Mouse (Mus musculus): ENCODE results near the gene Acsbg1. TPM values are rescaled to one million over a fixed set of nuclear protein-coding genes. Genes with fewer than 3 reads are reported as not detected.
A peak's percentile ranks its signal among the peaks of the same experiment; 100 is the strongest.

Gene Acsbg1
- total and polyA plus RNA-seq, 2 experiments: under 0.01 to 0.12 TPM

GRCm38 (mm10) chr9:54683814-54684605 is 22.3 kb upstream of the Acsbg1 start:
- TF ChIP-seq CTCF (IDR thresholded peaks at IDR 0.05; ENCODE audit: low read depth, low read length) (no peak), POLR2A (IDR thresholded peaks at IDR 0.05; ENCODE audit: extremely low read depth, insufficient read depth, low read length) (no peak)
- Histone ChIP-seq H3K4me1 (ENCODE audit: control insufficient read depth, insufficient read depth, low read length) (no peaks in the 10 kb centered on the region), H3K27ac (replicated peaks; ENCODE audit: insufficient read depth, low read depth, low read length) (no peak overlapping the region), H3K9ac (ENCODE audit: low read depth, low read length) (no peak overlapping the region), H3K27me3 (ENCODE audit: control insufficient read depth, insufficient read depth, low read length) (no peaks in the 10 kb centered on the region), H3K4me3 (ENCODE audit: insufficient read depth, low read depth, low read length) (no peak overlapping the region), H3K36me3 (ENCODE audit: control insufficient read depth, insufficient read depth, low read length) (no peaks in the 10 kb centered on the region), H3K79me2 (ENCODE audit: control insufficient read depth, insufficient read depth, low read length) (no peaks in the 10 kb centered on the region)
- no peak for DNase-seq (ENCODE audit: extremely low read depth, low read depth, low spot score)
- WGBS: 70% methylated on average over 7 of the region's 7 CpGs

DNA sequence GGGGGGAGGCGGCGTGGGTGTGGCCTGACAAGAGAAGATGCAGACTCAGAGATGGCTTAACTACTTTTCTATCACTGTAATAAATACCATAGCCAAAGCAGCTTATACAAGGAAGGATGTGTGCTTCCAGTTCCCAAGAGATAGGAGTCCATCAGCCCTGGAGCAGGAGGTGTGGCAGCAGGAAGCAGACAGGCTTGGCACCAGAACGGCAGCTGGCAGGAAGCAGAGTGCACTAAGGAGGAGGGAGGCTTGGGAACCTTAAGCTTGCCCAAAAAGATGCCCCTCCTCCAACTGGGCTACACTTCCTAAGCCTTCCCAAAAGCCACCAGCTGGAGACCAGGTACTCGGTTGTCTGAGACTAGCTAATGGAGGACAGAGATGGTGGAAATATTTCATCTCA is 21.2 kb upstream of the Acsbg1 start:
- H3K36me3 ChIP-seq (ENCODE audit: control insufficient read depth, insufficient read depth, low read length): no peaks in the 10 kb centered on the region
- no peaks in the 10 kb centered on the region for H3K27me3 ChIP-seq (ENCODE audit: control insufficient read depth, insufficient read depth, low read length)
- H3K9ac ChIP-seq (ENCODE audit: low read depth, low read length): no peak overlapping the region
- TF ChIP-seq POLR2A (IDR thresholded peaks at IDR 0.05; ENCODE audit: extremely low read depth, insufficient read depth, low read length) (no peak), CTCF (IDR thresholded peaks at IDR 0.05; ENCODE audit: low read depth, low read length) (no peak)
- H3K79me2 ChIP-seq (ENCODE audit: control insufficient read depth, insufficient read depth, low read length): no peaks in the 10 kb centered on the region
- DNase-seq (ENCODE audit: extremely low read depth, low read depth, low spot score): no peak
- no peak overlapping the region for H3K27ac ChIP-seq (replicated peaks; ENCODE audit: insufficient read depth, low read depth, low read length)
- no peak overlapping the region for H3K4me3 ChIP-seq (ENCODE audit: insufficient read depth, low read depth, low read length)
- H3K4me1 ChIP-seq (ENCODE audit: control insufficient read depth, insufficient read depth, low read length): no peaks in the 10 kb centered on the region
- WGBS: 61% methylated on average over 4 of the region's 4 CpGs

DNA sequence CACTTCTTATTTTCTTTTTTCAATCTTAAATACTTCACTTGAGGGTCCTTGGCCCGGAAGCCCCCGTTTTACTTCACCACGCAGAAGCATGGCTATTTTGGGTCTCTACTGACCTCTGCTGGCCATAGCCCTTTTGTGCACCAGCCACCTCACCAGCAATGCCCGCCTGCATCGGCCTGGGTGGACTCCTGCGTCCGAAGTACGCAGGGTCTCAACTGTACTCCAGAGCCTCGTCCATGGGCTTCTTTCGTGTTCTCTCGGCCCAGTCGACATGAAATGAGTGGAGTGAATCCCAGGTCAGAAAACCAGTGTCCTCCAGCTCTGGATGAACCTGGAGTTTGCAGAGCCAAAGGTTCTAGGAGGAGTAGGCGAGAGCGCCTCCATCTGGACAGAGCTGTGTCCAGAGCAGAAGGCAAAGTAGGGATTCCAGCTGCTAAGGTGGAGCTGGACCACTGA is 14.9 kb upstream of the Acsbg1 start:
- peak; percentile 25 for DNase-seq (ENCODE audit: extremely low read depth, low read depth, low spot score)
- H3K36me3 ChIP-seq (ENCODE audit: control insufficient read depth, insufficient read depth, low read length): no peaks in the 10 kb centered on the region
- 4% methylated on average over 14 of the region's 14 CpGs for WGBS
- no peaks in the 10 kb centered on the region for H3K4me1 ChIP-seq (ENCODE audit: control insufficient read depth, insufficient read depth, low read length)
- no peak overlapping the region for H3K27ac ChIP-seq (replicated peaks; ENCODE audit: insufficient read depth, low read depth, low read length)
- 0 out of 2 replicates have a peak overlapping the region, but pooled peaks have one; percentile 14 for H3K9ac ChIP-seq (ENCODE audit: low read depth, low read length)
- no peaks in the 10 kb centered on the region for H3K79me2 ChIP-seq (ENCODE audit: control insufficient read depth, insufficient read depth, low read length)
- peak overlapping the region; percentile 21 for H3K4me3 ChIP-seq (ENCODE audit: insufficient read depth, low read depth, low read length)
- TF ChIP-seq CTCF (IDR thresholded peaks at IDR 0.05; ENCODE audit: low read depth, low read length): peak; percentile 91
- TF ChIP-seq POLR2A (IDR thresholded peaks at IDR 0.05; ENCODE audit: extremely low read depth, insufficient read depth, low read length): no peak
- no peaks in the 10 kb centered on the region for H3K27me3 ChIP-seq (ENCODE audit: control insufficient read depth, insufficient read depth, low read length)

DNA sequence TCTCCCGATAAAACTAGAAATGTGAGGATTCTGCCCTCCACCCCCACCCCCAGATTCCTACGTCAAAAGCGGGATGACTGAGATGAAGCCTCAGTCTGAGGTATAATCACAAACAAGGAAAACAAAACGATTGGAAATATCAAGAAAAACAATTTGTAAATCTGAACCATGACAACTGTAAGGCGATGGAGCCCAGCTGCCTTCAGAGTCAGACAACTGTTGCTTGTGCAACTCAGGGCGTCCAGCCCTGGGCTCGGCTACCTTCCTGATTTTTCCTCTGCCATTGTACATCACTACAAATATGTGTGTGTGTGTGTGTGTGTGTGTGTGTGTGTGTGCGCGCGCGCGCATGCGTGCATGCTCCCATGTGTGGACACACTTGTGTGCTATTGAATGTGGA is 12.2 kb upstream of the Acsbg1 start:
- DNase-seq (ENCODE audit: extremely low read depth, low read depth, low spot score): no peak
- WGBS: 89% methylated on average over 13 of the region's 13 CpGs
- H3K4me3 ChIP-seq (ENCODE audit: insufficient read depth, low read depth, low read length): no peak overlapping the region
- H3K27me3 ChIP-seq (ENCODE audit: control insufficient read depth, insufficient read depth, low read length): no peaks in the 10 kb centered on the region
- TF ChIP-seq CTCF (IDR thresholded peaks at IDR 0.05; ENCODE audit: low read depth, low read length): no peak
- no peak for TF ChIP-seq POLR2A (IDR thresholded peaks at IDR 0.05; ENCODE audit: extremely low read depth, insufficient read depth, low read length)
- H3K9ac ChIP-seq (ENCODE audit: low read depth, low read length): no peak overlapping the region
- no peaks in the 10 kb centered on the region for H3K36me3 ChIP-seq (ENCODE audit: control insufficient read depth, insufficient read depth, low read length)
- H3K79me2 ChIP-seq (ENCODE audit: control insufficient read depth, insufficient read depth, low read length): no peaks in the 10 kb centered on the region
- no peak overlapping the region for H3K27ac ChIP-seq (replicated peaks; ENCODE audit: insufficient read depth, low read depth, low read length)
- H3K4me1 ChIP-seq (ENCODE audit: control insufficient read depth, insufficient read depth, low read length): no peaks in the 10 kb centered on the region

- Histone ChIP-seq H3K4me3 (ENCODE audit: insufficient read depth, low read depth, low read length) (no peak overlapping the region), H3K27me3 (ENCODE audit: control insufficient read depth, insufficient read depth, low read length) (no peaks in the 10 kb centered on the region), H3K4me1 (ENCODE audit: control insufficient read depth, insufficient read depth, low read length) (no peaks in the 10 kb centered on the region), H3K9ac (ENCODE audit: low read depth, low read length) (no peak overlapping the region), H3K36me3 (ENCODE audit: control insufficient read depth, insufficient read depth, low read length) (no peaks in the 10 kb centered on the region), H3K27ac (replicated peaks; ENCODE audit: insufficient read depth, low read depth, low read length) (no peak overlapping the region), H3K79me2 (ENCODE audit: control insufficient read depth, insufficient read depth, low read length) (no peaks in the 10 kb centered on the region)
- DNase-seq (ENCODE audit: extremely low read depth, low read depth, low spot score): no peak
- TF ChIP-seq POLR2A (IDR thresholded peaks at IDR 0.05; ENCODE audit: extremely low read depth, insufficient read depth, low read length) (no peak), CTCF (IDR thresholded peaks at IDR 0.05; ENCODE audit: low read depth, low read length) (no peak)
- WGBS: 89% methylated on average over 3 of the region's 3 CpGs
Measured at GRCm38 (mm10) chr9:54671962-54672361, 10.3 kb upstream of the Acsbg1 start.

- Histone ChIP-seq H3K27ac (replicated peaks; ENCODE audit: insufficient read depth, low read depth, low read length) (no peak overlapping the region), H3K79me2 (ENCODE audit: control insufficient read depth, insufficient read depth, low read length) (no peaks in the 10 kb centered on the region), H3K36me3 (ENCODE audit: control insufficient read depth, insufficient read depth, low read length) (no peaks in the 10 kb centered on the region), H3K4me1 (ENCODE audit: control insufficient read depth, insufficient read depth, low read length) (no peaks in the 10 kb centered on the region), H3K27me3 (ENCODE audit: control insufficient read depth, insufficient read depth, low read length) (no peaks in the 10 kb centered on the region), H3K4me3 (ENCODE audit: insufficient read depth, low read depth, low read length) (no peak overlapping the region), H3K9ac (ENCODE audit: low read depth, low read length) (no peak overlapping the region)
- TF ChIP-seq CTCF (IDR thresholded peaks at IDR 0.05; ENCODE audit: low read depth, low read length) (no peak), POLR2A (IDR thresholded peaks at IDR 0.05; ENCODE audit: extremely low read depth, insufficient read depth, low read length) (no peak)
- WGBS: 58% methylated on average over 4 of the region's 4 CpGs
- DNase-seq (ENCODE audit: extremely low read depth, low read depth, low spot score): no peak
Measured at GRCm38 (mm10) chr9:54668455-54668854, 6.8 kb upstream of the Acsbg1 start.

Measured in liver, adult 2 months (tissue).